Mouse (Mus musculus) lung, postnatal 0 days (tissue): ENCODE data around the gene Mettl23. TPM values are rescaled to one million over a fixed set of nuclear protein-coding genes. Genes with fewer than 3 reads are reported as not detected.
"Not testable (repeated sequence)": the region's sequence is repeated elsewhere in the genome, so short reads cannot be mapped to it uniquely, and the experiment has no call there.

ENCODE experiments used
- ATAC-seq: fragments of 200-750 bp; cut with Nextera tagmentation; 2 replicates; pipeline ENCODE4 v1.8.0; 2017; ENCODE audit warnings: moderate library complexity
- DNase-seq: peaks from one replicate; pipeline ENCODE4 v3.0.0-alpha.2; 2016; ENCODE audit warnings: low spot score
- H3K27ac ChIP-seq: fragments of 300-500 bp; sonication (generic); 2 replicates; pipeline ENCODE4 v1.5.1; 2014; ENCODE audit warnings: antibody characterized with exemption, mild to moderate bottlenecking, low read length, mixed read lengths
- H3K27me3 ChIP-seq: fragments of 300-500 bp; sonication (generic); replicated peaks from 2 replicates; pipeline ENCODE4 v1.6.1; 2014; ENCODE audit warnings: low read length, mixed read lengths; ENCODE audit not compliant: insufficient read depth
- H3K36me3 ChIP-seq: fragments of 300-500 bp; sonication (generic); 2 replicates; pipeline ENCODE4 v1.6.1; 2014; ENCODE audit warnings: low read length, mixed read lengths; ENCODE audit not compliant: insufficient read depth
- H3K4me1 ChIP-seq: fragments of 300-500 bp; sonication (generic); 2 replicates; pipeline ENCODE4 v1.6.1; 2014; ENCODE audit warnings: antibody characterized with exemption, low read depth, low read length, mixed read lengths; ENCODE audit not compliant: insufficient read depth
- H3K4me2 ChIP-seq: fragments of 300-500 bp; sonication (generic); replicated peaks from 2 replicates; pipeline ENCODE4 v1.6.1; 2014; ENCODE audit warnings: low read depth, mild to moderate bottlenecking, low read length, moderate library complexity, mixed read lengths
- H3K4me3 ChIP-seq: fragments of 300-500 bp; sonication (generic); 2 replicates; pipeline ENCODE4 v1.5.1; 2014; ENCODE audit warnings: low read depth, low read length
- H3K9ac ChIP-seq: fragments of 300-500 bp; sonication (generic); replicated peaks from 2 replicates; pipeline ENCODE4 v1.6.1; 2014; ENCODE audit warnings: low read depth, mild to moderate bottlenecking
- H3K9me3 ChIP-seq: fragments of 300-500 bp; sonication (generic); 2 replicates; pipeline ENCODE4 v1.6.1; 2016; ENCODE audit warnings: low read length, mixed read lengths
- CTCF ChIP-seq: IDR thresholded peaks from 2 replicates; pipeline ENCODE4 v1.5.1; 2016; ENCODE audit warnings: antibody characterized with exemption, mild to moderate bottlenecking
- EP300 ChIP-seq: IDR thresholded peaks from 2 replicates; pipeline ENCODE4 v1.6.1; 2016; ENCODE audit warnings: antibody characterized with exemption, mild to moderate bottlenecking, control low read depth
- WGBS: fragments of 180-500 bp; shearing (Covaris S2); extraction: QIAGEN DNeasy Blood & Tissue Kit; methylation state at CpG from one replicate; pipeline ENCODE4 v1.1.7; 2014; 5-methylcytosine and 5-hydroxymethylcytosine counted together
- polyA plus RNA-seq: library from polyadenylated mRNA; unstranded; fragments of >200 nt; fragmentation: Nextera tagmentation; extraction: Ambion mirVana; gene quantifications from 2 replicates; pipeline ENCODE4 v1.2.1, GENCODE M21; 2015

Gene Mettl23
- polyA plus RNA-seq, 1 experiment from 2014 or later, result 62.3 TPM

DNA sequence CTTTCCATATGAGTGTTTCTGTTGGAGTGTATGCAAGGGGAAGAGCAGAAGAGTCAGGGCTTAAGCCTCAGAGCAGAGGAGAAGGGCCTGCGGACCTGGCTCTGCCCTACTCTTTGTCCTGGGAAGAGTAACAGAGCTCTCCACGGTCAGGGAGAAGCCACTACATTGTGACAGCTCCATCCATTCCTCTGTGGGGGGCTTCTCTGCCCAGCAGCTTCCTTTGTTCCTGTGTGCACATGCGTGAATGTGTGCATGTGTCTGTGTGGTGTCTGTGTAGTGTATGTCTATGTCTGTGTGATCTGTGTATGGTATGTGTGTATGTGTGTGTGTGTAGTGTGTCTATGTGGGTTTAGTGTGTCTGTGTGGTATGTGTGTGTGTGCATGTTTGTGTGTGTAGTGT, 52.3 kb downstream of the Mettl23 start:
- no peak for DNase-seq
- Histone ChIP-seq H3K27me3 (no peaks in the 10 kb centered on the region), H3K4me3 (no peak overlapping the region), H3K9ac (no peak overlapping the region), H3K4me2 (no peak overlapping the region), H3K4me1 (no peaks in the 10 kb centered on the region), H3K9me3 (no peaks in the 10 kb centered on the region), H3K27ac (no peak overlapping the region), H3K36me3 (no peaks in the 10 kb centered on the region)
- TF ChIP-seq EP300 (no peak), CTCF (no peak)
- 72% methylated on average over 3 of the region's 3 CpGs for WGBS
- no peak for ATAC-seq

DNA sequence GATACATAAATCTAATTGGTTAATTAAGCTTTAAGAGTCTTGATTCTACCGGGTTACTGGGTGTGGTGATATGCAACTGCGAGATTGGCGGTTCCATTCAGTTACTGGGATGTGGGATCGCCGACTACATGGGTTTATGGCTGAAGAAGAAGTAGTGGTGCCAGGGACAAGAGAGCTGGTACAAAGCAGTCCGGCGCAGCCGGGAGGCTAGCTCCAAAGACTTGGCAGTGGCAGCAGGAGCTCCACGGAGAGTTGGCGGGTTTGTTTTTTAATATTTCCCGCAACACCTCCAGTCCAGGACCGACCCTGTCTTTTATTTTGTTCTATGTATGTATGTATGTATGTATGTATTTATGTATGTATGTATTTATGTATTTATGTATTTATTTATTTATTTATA, 56.2 kb downstream of the Mettl23 start:
- DNase-seq (no peak), ATAC-seq (no peak)
- Histone ChIP-seq H3K4me2 (no peak overlapping the region), H3K4me3 (no peak overlapping the region), H3K27ac (no peak overlapping the region), H3K9me3 (no peaks in the 10 kb centered on the region), H3K36me3 (no peaks in the 10 kb centered on the region), H3K27me3 (no peaks in the 10 kb centered on the region), H3K4me1 (no peaks in the 10 kb centered on the region), H3K9ac (no peak overlapping the region)
- WGBS, result 91% methylated on average over 12 of the region's 12 CpGs
- no peak for TF ChIP-seq EP300
- TF ChIP-seq CTCF, result no peak

- H3K27me3 ChIP-seq, H3K9me3 ChIP-seq, H3K36me3 ChIP-seq, H3K9ac ChIP-seq, H3K4me2 ChIP-seq, H3K27ac ChIP-seq, H3K4me1 ChIP-seq, DNase-seq, H3K4me3 ChIP-seq, ATAC-seq: not testable (repeated sequence)
- WGBS, result 87% methylated on average over 10 of the region's 10 CpGs
These were observed 59.5 kb downstream of the Mettl23 start for GRCm38 (mm10) chr11:116902588-116902987.

Other genes starting within 250 kb of the Mettl23 start
- 23.5 and 27.9 TPM in 2 replicates for gene Rhbdf2, start 216.3 kb upstream of the Mettl23 start, polyA plus RNA-seq
- 10.9 and 16.4 TPM in 2 replicates for gene Prcd, start 189.7 kb upstream of the Mettl23 start, polyA plus RNA-seq
- gene Cygb, start 189.0 kb upstream of the Mettl23 start, polyA plus RNA-seq, result 27.3 and 32.0 TPM in 2 replicates
- gene St6galnac1, start 67.8 kb upstream of the Mettl23 start, polyA plus RNA-seq, result not detected in 2 replicates
- gene Mxra7, start 15.2 kb upstream of the Mettl23 start, polyA plus RNA-seq, result 34.6 and 38.7 TPM in 2 replicates
- gene Jmjd6, start 171 bp downstream of the Mettl23 start, polyA plus RNA-seq, result 37.0 and 37.8 TPM in 2 replicates
- 37.9 and 44.7 TPM in 2 replicates for gene Mfsd11, start 9.2 kb downstream of the Mettl23 start, polyA plus RNA-seq
- gene Srsf2, start 9.8 kb downstream of the Mettl23 start, polyA plus RNA-seq, result 419 and 421 TPM in 2 replicates
- gene Mgat5b, start 75.6 kb downstream of the Mettl23 start, polyA plus RNA-seq, result not detected in 2 replicates